Mouse (Mus musculus): ENCODE results near the gene Plekhg3. TPM values are rescaled to one million over a fixed set of nuclear protein-coding genes. Genes with fewer than 3 reads are reported as not detected.

The Plekhg3 gene
- total RNA-seq, 4 experiments from 2014 or later, result 16.2 to 20.2 (median 19.1) TPM

- DNase-seq (ENCODE audit: low spot score in 2 of 2), result no peak
These were observed 3.3 kb upstream of the Plekhg3 start for GRCm38 (mm10) chr12:76527245-76527881.

DNA sequence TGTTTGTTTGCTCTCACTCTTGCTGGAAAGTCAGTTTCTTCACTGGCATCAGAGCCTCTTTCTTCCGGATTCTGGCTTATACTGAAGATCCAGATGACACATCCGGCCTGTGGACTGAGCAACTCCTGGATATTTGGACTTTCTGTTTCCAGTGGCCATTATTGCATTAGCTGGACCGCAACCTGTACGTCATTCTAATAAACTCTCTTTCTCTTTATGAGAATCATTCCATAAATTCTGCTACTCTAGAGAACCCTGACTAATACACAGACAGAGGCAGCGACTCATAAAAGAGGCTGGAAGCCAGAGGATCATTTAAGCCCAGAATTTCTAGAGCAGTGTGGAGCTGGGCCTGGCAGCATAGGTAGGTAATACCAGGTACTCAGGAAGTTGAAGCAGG, 1.9 kb upstream of the Plekhg3 start:
- DNase-seq (ENCODE audit: low spot score in 2 of 2), result no peak

DNA sequence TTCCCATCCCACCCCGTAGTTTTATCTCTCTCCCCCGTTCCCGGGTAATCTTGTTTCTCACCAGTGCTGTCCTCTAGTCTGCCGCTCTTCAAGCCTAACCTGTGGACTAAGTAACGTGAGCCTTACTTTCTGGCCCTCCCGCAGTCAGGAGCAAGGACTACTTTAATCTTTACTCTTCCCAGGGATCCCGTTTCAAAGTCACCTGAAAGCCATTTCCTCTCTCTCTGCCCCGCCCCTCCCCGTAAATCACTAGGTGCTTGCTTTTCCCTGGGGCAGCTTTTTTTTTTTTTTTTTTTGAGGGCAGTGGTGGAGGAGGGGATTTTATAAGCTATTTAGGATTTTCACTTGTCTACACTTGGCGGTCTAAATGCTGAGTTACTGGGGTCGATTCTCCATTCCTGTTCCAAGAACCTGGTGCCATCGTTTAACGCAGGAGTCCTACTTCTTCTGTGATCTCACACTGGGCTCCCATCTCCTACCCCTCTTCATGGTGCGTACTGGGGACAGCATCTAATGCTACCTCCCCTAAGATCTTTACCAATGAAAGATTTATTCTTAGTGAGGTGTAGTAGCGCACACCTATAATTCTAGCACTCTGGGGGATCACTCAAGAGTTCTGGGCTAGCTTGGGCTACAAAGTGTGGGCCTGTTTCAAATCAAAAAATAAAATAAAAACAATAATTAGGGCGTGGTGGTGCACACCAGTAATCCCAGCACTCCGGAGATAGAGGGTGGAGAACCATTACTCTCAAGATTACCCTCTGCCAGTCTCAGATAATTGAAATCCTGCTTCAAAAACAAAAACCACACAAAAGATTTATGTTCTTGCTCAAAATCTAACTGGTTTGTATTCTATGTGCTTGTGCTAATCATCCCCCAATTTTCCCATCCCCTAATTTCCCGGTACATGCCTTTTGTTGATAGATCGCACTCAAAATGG, 1.6 kb downstream of the Plekhg3 start:
- DNase-seq (ENCODE audit: low spot score in 2 of 2), result no peak

DNA sequence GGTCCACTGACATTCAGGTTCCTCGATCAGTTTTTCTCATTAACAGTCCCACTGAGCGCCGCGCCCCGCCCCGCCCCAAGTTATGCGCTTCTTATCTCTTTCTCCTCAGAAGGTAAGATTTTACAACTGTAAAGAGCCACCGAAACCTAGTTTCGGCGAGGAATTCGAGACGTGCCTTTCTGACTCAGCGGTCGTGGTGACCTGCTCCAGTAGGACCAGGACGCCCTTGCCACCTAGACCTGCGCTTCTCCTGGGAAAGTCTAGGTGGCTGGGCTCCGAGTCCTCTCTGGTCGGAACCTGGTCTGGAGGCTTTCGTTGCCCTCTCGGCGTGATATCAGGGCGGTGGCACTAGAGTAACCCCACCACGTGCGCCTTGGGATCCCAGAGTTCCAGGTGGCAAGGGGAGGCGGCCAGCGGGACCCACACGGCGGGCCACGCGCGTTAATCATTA, 2.3 kb downstream of the Plekhg3 start:
- no peak for DNase-seq (ENCODE audit: low spot score in 2 of 2)

DNA sequence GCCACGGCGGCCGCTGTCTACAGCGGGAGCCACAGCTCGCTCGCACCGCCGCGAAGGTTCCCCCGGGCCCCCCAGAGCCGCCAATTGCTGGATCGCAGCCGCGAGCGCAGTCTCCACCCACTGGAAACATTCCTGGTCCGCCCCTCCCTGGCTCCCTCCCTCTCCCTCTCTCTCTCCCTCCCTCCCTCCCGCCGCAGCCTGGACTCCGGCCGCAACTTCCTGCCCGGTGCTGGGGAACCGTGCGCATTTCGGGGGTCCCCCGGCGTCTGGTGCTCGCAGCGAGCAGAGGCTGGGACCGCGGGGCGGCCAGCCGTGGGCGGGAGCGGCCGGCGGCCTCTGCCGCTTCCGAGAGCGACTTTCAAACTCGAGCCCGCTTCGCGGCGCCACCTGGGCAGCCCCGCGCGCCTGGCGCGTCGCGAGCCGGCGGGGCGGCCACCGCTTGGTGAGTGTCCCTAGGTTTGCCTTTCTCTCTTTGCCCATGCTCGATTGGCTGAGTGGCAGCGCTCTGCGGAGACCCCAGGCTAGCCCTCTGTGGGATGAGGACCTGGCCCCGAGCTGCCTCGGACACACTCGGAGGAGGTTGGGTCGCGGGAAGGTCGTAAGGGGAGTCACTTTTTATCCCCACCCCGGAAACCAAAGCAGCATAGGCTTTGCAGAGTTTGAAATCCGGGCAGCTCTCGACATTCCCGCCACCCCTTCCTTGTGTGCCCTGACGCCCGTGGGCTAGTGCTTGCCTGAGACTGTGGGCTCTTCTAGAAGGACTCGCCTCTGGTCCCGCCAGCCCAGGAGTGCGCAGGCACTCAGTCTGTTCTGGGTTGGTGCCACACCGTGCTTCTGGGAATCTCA, 2.9 kb downstream of the Plekhg3 start:
- DNase-seq (ENCODE audit: low spot score in 2 of 2), result no peak

DNA sequence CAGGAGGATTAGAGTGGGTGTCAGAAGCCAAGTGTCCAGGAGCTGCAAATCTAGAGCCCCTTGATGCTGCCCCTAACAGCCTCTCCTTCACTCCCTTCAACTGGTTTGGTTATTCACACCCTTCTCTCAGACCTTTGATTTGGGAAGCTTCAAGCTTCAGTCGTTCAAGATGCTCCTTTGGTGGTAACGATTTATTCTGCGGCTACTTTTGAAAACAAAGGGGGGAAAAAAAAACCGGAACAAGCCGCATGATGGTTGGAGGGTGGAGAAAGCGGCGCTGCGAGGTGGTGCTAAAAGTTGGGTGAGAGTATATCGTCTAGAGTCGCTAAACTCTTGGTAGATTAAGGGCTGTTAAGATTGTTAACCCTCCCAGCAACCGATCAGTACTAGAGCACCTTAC, 3.5 kb downstream of the Plekhg3 start:
- DNase-seq (ENCODE audit: low spot score in 2 of 2), result no peak

DNA sequence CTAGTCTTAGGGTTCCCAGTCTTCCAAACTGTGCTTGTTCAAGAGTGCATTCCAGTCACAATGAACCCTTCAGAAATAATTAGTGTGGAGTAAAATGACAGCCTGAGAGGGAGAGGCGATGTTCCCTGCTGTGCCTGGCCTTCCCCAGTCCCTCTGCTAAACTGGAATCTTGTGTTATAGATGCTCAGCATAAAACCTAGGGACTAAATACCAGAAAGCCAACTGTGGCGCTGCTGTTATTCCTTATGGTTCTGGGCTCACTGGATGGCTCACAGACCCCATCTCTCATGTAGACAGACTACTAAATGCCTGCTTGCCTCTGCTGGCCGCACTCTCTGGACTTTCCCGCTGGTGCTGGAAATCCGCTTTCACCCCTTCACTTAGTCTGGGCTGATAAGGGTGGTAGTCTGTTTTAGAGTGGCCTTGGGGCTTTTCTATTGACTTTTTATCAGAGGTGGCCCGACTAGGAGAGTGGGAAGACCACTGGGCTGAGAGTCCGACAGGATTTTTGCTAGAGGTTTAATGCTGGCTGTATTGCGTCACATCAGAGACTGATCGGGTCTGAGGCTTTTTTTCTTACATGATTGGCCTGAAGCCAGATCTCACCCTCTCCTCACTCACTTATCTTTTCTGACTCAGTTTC, 4.1 kb downstream of the Plekhg3 start:
- no peak for DNase-seq (ENCODE audit: low spot score in 2 of 2)

DNA sequence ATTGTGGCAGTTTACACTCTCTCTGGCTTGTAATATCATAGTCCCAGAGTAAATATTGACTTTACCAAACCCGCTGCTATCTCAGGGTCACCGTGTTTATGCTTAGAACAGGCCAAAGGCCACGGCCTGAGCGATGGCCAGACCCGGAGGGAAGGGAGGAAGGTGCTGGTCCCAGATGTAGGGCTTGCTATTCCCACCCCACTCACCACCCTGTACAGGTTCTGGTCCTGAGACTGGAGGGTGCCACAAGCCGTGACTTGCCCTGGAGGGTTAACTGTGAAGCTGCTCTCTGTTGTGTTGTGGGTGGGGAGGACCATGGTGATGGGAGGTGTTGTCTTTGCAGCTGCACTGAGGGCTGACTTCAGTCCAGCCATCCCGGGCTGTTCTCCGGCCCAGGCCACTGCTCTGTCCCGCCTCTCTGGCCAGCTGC, 4.8 kb downstream of the Plekhg3 start:
- DNase-seq (ENCODE audit: low spot score in 2 of 2), result peak in 1 of 2 experiments; percentile 46

DNA sequence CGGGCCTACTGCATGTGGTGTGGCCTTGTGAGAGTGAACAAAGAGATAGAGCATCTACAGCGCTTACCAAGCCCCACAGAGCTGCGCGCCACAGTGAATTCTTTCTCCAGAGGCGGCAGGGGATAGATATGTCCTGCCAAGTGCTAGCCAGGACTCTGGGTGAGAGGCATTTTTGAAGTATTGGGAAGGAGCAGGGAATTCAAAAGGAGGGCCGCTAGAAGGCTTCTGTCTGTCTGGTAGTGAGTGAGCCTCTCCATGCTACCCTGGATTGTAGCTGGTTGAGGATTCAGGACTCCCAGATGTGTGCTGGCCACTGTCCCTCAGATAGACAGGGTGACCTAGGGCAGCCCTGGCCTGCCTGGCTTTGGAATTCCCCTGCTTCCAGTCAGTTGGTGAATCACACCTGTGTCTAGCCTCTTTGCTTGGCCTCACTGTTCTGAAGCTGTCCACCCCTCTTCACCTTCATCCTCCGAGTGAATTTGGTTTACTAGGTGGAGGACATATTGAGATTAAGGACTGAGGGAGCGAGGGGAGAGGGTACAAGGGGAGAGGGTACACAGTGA, 6.0 kb downstream of the Plekhg3 start:
- DNase-seq (ENCODE audit: low spot score in 2 of 2), result no peak

DNA sequence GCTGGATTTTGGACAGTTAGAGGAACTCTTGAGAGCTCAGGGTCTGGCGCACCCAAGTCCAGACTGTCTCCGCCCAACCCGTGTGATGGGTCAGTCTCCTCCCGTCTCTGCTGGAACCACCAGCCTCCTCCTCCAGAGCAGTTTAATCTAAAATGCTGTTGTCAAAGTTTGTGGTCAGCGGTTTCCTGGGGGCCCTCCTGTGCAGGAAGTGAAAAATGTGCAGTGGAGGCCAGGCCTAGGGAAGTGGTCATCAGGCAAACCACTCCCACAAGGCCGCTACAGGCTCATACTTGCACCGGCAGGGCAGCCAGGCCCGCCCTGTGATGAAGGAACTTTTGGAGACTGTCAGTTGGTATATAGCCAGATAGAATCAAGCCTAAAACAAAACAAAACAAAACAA, 6.7 kb downstream of the Plekhg3 start:
- no peak for DNase-seq (ENCODE audit: low spot score in 2 of 2)

DNA sequence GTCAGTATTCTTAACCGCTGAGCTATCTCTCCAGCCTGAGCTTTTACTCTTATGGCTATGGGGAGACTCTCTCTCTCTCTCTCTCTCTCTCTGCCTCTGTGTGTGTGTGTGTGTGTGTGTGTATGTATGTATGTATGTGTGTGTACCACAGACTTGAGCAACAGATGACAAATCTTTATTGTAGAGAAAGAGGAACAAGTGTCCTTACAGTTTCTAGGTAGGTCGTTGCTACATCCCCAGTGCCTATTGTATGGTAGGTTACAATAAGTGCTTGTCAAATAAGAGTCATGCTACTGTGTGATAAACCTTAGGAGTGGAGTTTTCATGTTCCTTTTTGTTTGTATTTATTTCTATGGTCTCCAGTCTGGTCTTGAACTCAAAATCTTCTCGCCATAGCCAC, 9.5 kb downstream of the Plekhg3 start:
- no peak for DNase-seq (ENCODE audit: low spot score in 2 of 2)

- DNase-seq (ENCODE audit: low spot score in 2 of 2), result no peak
These were observed 10.1 kb downstream of the Plekhg3 start for GRCm38 (mm10) chr12:76540701-76541221.

DNA sequence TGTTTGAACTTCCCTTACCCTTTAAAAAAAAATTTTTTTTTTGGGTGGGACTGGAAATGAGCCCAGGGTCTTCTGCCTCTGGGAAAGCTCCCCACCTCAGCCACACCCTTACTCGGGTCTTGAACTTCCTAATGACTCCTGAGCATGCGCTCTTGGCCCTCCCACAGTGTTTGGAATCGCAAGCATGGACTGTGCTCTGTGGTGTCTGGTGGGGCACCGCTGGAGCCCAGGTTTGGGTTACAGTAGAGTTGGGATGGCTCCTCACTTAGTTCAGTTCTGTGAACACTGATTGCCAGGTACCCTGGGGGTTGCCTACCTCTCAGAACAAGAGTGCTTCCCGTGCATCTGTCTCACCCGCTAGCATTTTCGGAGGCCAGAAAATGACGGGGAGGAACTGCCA, 10.8 kb downstream of the Plekhg3 start:
- no peak for DNase-seq (ENCODE audit: low spot score in 2 of 2)

- DNase-seq (ENCODE audit: low spot score in 2 of 2), result no peak
These were observed 11.2 kb downstream of the Plekhg3 start for GRCm38 (mm10) chr12:76541879-76542278.

DNA sequence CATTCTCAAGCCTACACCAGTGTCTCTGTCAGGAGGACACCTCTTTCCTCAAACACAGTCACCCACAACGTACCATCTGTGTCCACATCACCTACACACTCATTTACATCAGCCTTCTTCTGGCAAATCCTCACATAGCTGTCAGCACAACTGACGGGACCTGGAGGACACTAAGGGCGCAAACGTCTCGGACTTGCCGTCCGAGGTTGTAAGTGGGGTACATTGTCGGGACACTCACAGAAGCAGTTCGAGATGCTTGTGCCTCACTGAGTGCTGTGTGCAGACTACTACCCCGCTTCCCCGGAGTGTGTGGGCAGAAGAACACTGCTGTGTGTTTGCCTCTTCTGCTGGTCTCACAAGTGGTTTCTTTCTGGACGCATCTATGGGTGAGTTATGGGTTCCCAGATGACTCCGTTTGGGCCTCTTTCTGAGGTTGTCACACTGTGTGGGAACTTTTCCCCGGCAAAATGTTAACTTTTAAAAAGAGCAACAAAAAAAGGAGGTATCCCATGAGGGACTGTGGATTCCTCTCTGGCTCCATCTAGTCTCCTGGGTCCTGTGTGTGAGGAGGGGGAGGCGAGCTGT, 15.2 kb downstream of the Plekhg3 start:
- no peak for DNase-seq (ENCODE audit: low spot score in 2 of 2)

DNA sequence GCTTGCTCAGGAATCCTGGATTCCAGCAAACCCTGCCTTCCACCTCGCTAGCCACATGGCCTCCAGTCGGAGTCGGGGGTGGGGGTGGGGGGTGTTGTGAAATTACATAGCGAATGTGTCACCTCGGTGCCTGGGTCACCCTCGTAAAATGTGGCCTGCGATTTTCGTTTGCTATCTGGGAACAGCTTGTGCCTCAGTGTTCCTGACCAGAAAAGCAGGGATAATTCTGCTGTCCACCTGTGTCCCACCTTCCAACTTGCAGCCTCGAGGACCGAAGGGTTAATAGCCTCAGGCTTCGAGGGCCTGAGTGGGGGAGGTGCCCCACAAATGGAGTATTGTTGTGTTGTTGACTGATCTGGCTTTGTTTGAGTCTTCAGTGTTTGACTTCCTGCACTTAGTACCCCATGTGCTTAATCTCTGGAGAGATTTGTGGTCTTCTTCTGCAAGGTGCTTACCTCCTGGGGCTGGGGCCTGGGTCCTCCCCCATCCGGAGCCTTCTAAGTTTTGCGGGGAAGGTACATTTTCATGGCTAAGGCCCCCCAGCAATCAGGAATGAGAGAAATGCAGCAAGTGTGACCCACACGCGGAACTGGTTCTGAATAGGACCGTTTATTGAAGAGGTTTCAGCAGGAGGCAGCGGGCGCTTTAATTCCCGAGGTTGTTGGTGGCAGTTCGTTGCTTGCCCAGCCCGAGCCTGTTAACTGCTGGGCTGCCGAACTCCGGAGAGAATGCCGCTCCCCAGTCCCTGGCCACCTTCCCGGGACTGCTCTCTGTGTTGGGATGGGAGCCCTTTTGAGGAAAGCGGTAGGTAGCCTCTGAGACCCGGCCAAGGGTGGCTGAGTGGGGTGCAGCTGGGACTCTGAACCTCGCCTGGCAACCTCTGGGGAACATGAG, 15.9 kb downstream of the Plekhg3 start:
- DNase-seq (ENCODE audit: low spot score in 2 of 2), result no peak

DNA sequence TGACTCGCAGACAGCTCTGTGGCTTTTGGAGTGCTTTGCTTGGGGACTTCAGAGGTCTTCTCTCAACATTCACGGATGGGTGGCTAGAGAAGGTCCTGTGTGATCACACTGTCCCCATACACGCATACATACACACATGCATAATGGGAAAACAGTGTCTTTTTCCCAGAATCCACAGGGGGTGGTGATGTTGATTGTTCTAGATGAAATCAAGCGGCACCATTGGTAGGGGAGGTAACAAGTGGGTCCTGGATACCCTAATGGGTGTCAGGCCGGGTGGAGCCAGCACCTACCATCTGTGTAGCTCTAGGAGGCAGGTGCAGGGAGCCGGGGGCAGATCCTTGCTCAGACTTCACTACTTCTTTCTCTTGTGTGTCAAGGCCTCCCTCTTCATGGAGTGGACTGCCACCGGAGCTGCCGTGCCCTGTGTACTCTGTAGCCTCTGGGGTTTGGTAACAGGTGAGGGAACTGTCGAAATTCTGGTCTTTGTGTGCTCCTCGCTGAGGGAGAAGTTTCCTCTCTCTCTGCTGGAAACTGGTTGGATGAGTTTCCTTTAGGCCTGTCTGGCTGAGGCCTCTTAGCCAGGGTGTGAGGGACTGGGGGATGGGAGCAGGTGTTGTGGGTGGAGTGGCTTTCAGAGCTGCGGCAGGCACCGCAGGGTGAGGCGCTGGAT, 16.9 kb downstream of the Plekhg3 start:
- DNase-seq (ENCODE audit: low spot score in 2 of 2), result no peak

DNA sequence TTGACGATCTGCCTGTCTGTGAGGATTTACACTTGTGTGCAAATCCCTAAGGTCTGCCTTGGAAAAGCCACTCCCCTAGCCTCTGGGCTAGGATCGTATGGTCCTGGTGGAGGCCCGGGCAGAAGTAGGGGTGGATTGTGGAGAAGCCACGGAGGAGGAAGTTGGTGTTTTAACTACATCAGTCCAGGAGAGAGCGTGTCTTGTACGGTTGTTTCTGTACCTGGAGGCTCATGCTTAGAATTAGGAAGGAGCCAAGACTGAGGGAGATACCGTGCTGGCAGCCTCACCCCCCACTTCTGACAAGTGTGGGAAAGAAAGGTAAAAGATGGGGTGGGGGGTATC, 17.4 kb downstream of the Plekhg3 start:
- DNase-seq (ENCODE audit: low spot score in 2 of 2), result no peak

GRCm38 (mm10) chr12:76549203-76549602, 18.5 kb downstream of the Plekhg3 start:
- DNase-seq (ENCODE audit: low spot score in 2 of 2), result no peak
